Mouse (Mus musculus) bone marrow macrophage, adult 2 months (primary cell): ENCODE measurements at regions not wholly inside any gene's neighbourhood (a gene's known extent, or its start where the extent isn't known, plus 50 kb on each side); places are given as distances from the start of the nearest gene placed in this dataset.

Source experiments
- CTCF ChIP-seq: IDR thresholded peaks from 2 replicates; pipeline ENCODE4 v1.5.1; 2012; ENCODE audit warnings: low read depth, mild to moderate bottlenecking, low read length, moderate library complexity
- POLR2A ChIP-seq: IDR thresholded peaks from 2 replicates; pipeline ENCODE4 v1.6.1; 2012; ENCODE audit warnings: mild to moderate bottlenecking, low read depth, low read length, borderline replicate concordance

GRCm38 (mm10) chr9:31757894-31758561 is 155.2 kb downstream of the Barx2 start:
- TF ChIP-seq CTCF, result no peak
- TF ChIP-seq POLR2A, result no peak
